Mouse (Mus musculus): ENCODE measurements at regions not wholly inside any gene's neighbourhood (a gene's known extent, or its start where the extent isn't known, plus 50 kb on each side); places are given as distances from the start of the nearest gene placed in this dataset.

- Histone ChIP-seq H3K4me1 (peaks cover 29% of the 10 kb centered on the region), H3K9ac (0 out of 2 replicates have a peak overlapping the region, but pooled peaks have one; percentile 19), H3K27ac (peak overlapping the region; percentile 73), H3K9me3 (replicated peaks) (no peaks in the 10 kb centered on the region), H3K27me3 (no peaks in the 10 kb centered on the region), H3K36me3 (no peaks in the 10 kb centered on the region), H3K4me3 (replicated peaks) (peak overlapping the region; percentile 45), H3K4me2 (peak overlapping the region; percentile 75)
- WGBS, result 6% methylated on average over 13 of the region's 13 CpGs
- ATAC-seq (replicated peaks; ENCODE audit: low FRiP score), result peak; percentile 69
Measured at GRCm38 (mm10) chr15:61158041-61158545, 235.3 kb upstream of the A1bg start.

GRCm38 (mm10) chr15:61157543-61157942, 234.7 kb upstream of the A1bg start:
- ATAC-seq (replicated peaks; ENCODE audit: low FRiP score), result peak; percentile 60; the same call in 1 of the 2 replicates
- Histone ChIP-seq H3K36me3 (no peaks in the 10 kb centered on the region), H3K9ac (no peak overlapping the region), H3K4me2 (peak overlapping the region; percentile 75), H3K4me3 (replicated peaks) (peak overlapping the region; percentile 45), H3K4me1 (peaks cover 29% of the 10 kb centered on the region), H3K27ac (no peak overlapping the region), H3K27me3 (no peaks in the 10 kb centered on the region), H3K9me3 (replicated peaks) (no peaks in the 10 kb centered on the region)
- WGBS, result 5% methylated on average over 13 of the region's 13 CpGs

- WGBS, result 33% methylated on average over 7 of the region's 7 CpGs
Measured at GRCm38 (mm10) chr15:61155530-61155929, 232.7 kb upstream of the A1bg start.

GRCm38 (mm10) chr15:61154166-61154565, 231.4 kb upstream of the A1bg start:
- Histone ChIP-seq H3K4me2 (no peak overlapping the region), H3K4me3 (replicated peaks) (no peak overlapping the region), H3K27ac (no peak overlapping the region), H3K9ac (no peak overlapping the region), H3K4me1 (peaks cover 19% of the 10 kb centered on the region), H3K9me3 (replicated peaks) (no peaks in the 10 kb centered on the region), H3K27me3 (no peaks in the 10 kb centered on the region), H3K36me3 (no peaks in the 10 kb centered on the region)
- no peak for ATAC-seq (replicated peaks; ENCODE audit: low FRiP score)
- WGBS, result 77% methylated on average over 12 of the region's 12 CpGs

More at GRCm38 (mm10) chr15:61155530-61155929, 232.7 kb upstream of the A1bg start:
- Histone ChIP-seq H3K36me3 (no peaks in the 10 kb centered on the region), H3K4me2 (no peak overlapping the region), H3K9ac (no peak overlapping the region), H3K9me3 (replicated peaks) (no peaks in the 10 kb centered on the region), H3K4me3 (replicated peaks) (no peak overlapping the region), H3K4me1 (peaks cover 24% of the 10 kb centered on the region), H3K27ac (no peak overlapping the region), H3K27me3 (no peaks in the 10 kb centered on the region)
- peak; percentile 71 for ATAC-seq (replicated peaks; ENCODE audit: low FRiP score)

- H3K4me1 ChIP-seq, result no peaks in the 10 kb centered on the region
- H3K9me3 ChIP-seq (replicated peaks), result no peaks in the 10 kb centered on the region
- no peaks in the 10 kb centered on the region for H3K36me3 ChIP-seq
- WGBS, result 79% methylated on average over 3 of the region's 3 CpGs
- no peak overlapping the region for H3K4me2 ChIP-seq
- H3K27ac ChIP-seq, result no peak overlapping the region
- no peak overlapping the region for H3K9ac ChIP-seq
- H3K27me3 ChIP-seq, result no peaks in the 10 kb centered on the region
- ATAC-seq (replicated peaks; ENCODE audit: low FRiP score), result no peak
- no peak overlapping the region for H3K4me3 ChIP-seq (replicated peaks)
Measured at GRCm38 (mm10) chr15:61142851-61143250, 220.0 kb upstream of the A1bg start.

GRCm38 (mm10) chr15:61139151-61139550, 216.3 kb upstream of the A1bg start:
- Histone ChIP-seq H3K9ac (no peak overlapping the region), H3K27me3 (no peaks in the 10 kb centered on the region), H3K27ac (no peak overlapping the region), H3K9me3 (replicated peaks) (no peaks in the 10 kb centered on the region), H3K4me1 (no peaks in the 10 kb centered on the region), H3K4me2 (no peak overlapping the region), H3K36me3 (no peaks in the 10 kb centered on the region), H3K4me3 (replicated peaks) (no peak overlapping the region)
- WGBS, result 85% methylated on average over 5 of the region's 5 CpGs
- ATAC-seq (replicated peaks; ENCODE audit: low FRiP score), result no peak

GRCm38 (mm10) chr15:61136781-61137180, 214.0 kb upstream of the A1bg start:
- H3K4me1 ChIP-seq, result no peaks in the 10 kb centered on the region
- H3K36me3 ChIP-seq, result no peaks in the 10 kb centered on the region
- no peak overlapping the region for H3K4me2 ChIP-seq
- no peaks in the 10 kb centered on the region for H3K27me3 ChIP-seq
- H3K9ac ChIP-seq, result no peak overlapping the region
- H3K27ac ChIP-seq, result no peak overlapping the region
- no peaks in the 10 kb centered on the region for H3K9me3 ChIP-seq (replicated peaks)
- H3K4me3 ChIP-seq (replicated peaks), result no peak overlapping the region
- no peak for ATAC-seq (replicated peaks; ENCODE audit: low FRiP score)
- 80% methylated on average over 2 of the region's 2 CpGs for WGBS

GRCm38 (mm10) chr15:61133316-61133715, 210.5 kb upstream of the A1bg start:
- WGBS, result 84% methylated on average over 1 of the region's 1 CpGs
- ATAC-seq (replicated peaks; ENCODE audit: low FRiP score), result no peak; the same call in 1 of the 2 replicates
- Histone ChIP-seq H3K36me3 (no peaks in the 10 kb centered on the region), H3K4me1 (no peaks in the 10 kb centered on the region), H3K9me3 (replicated peaks) (no peaks in the 10 kb centered on the region), H3K9ac (no peak overlapping the region), H3K4me2 (no peak overlapping the region), H3K4me3 (replicated peaks) (no peak overlapping the region), H3K27me3 (no peaks in the 10 kb centered on the region), H3K27ac (no peak overlapping the region)

GRCm38 (mm10) chr15:61127971-61128370, 205.2 kb upstream of the A1bg start:
- no peaks in the 10 kb centered on the region for H3K27me3 ChIP-seq
- no peak overlapping the region for H3K4me3 ChIP-seq (replicated peaks)
- H3K36me3 ChIP-seq, result no peaks in the 10 kb centered on the region
- H3K9me3 ChIP-seq (replicated peaks), result no peaks in the 10 kb centered on the region
- no peak overlapping the region for H3K27ac ChIP-seq
- ATAC-seq (replicated peaks; ENCODE audit: low FRiP score), result no peak
- no peak overlapping the region for H3K4me2 ChIP-seq
- 37% methylated on average over 2 of the region's 2 CpGs for WGBS
- H3K9ac ChIP-seq, result no peak overlapping the region
- no peaks in the 10 kb centered on the region for H3K4me1 ChIP-seq

GRCm38 (mm10) chr15:61127130-61127529, 204.3 kb upstream of the A1bg start:
- H3K9ac ChIP-seq, result no peak overlapping the region
- H3K4me1 ChIP-seq, result no peaks in the 10 kb centered on the region
- H3K36me3 ChIP-seq, result no peaks in the 10 kb centered on the region
- no peaks in the 10 kb centered on the region for H3K9me3 ChIP-seq (replicated peaks)
- no peaks in the 10 kb centered on the region for H3K27me3 ChIP-seq
- H3K27ac ChIP-seq, result no peak overlapping the region
- no peak overlapping the region for H3K4me3 ChIP-seq (replicated peaks)
- ATAC-seq (replicated peaks; ENCODE audit: low FRiP score), result no peak
- H3K4me2 ChIP-seq, result no peak overlapping the region

- Histone ChIP-seq H3K4me2 (no peak overlapping the region), H3K4me3 (replicated peaks) (no peak overlapping the region), H3K4me1 (no peaks in the 10 kb centered on the region), H3K9ac (no peak overlapping the region), H3K27ac (no peak overlapping the region), H3K27me3 (no peaks in the 10 kb centered on the region), H3K36me3 (no peaks in the 10 kb centered on the region), H3K9me3 (replicated peaks) (no peaks in the 10 kb centered on the region)
- ATAC-seq (replicated peaks; ENCODE audit: low FRiP score), result no peak
- WGBS, result 13% methylated on average over 1 of the region's 1 CpGs
Measured at GRCm38 (mm10) chr15:61116912-61117311, 194.1 kb upstream of the A1bg start.

- Histone ChIP-seq H3K36me3 (no peaks in the 10 kb centered on the region), H3K27ac (peak overlapping the region; percentile 58), H3K4me2 (no peak overlapping the region), H3K27me3 (no peaks in the 10 kb centered on the region), H3K4me1 (peaks cover 11% of the 10 kb centered on the region), H3K4me3 (replicated peaks) (no peak overlapping the region), H3K9me3 (replicated peaks) (no peaks in the 10 kb centered on the region), H3K9ac (no peak overlapping the region)
- ATAC-seq (replicated peaks; ENCODE audit: low FRiP score), result no peak
- WGBS, result 20% methylated on average over 4 of the region's 4 CpGs
Measured at GRCm38 (mm10) chr15:61109429-61110128, 186.8 kb upstream of the A1bg start.

- ATAC-seq (replicated peaks; ENCODE audit: low FRiP score), result peak; percentile 76
- Histone ChIP-seq H3K9ac (no peak overlapping the region), H3K9me3 (replicated peaks) (no peaks in the 10 kb centered on the region), H3K4me2 (no peak overlapping the region), H3K4me1 (peaks cover 11% of the 10 kb centered on the region), H3K36me3 (no peaks in the 10 kb centered on the region), H3K4me3 (replicated peaks) (no peak overlapping the region), H3K27me3 (no peaks in the 10 kb centered on the region), H3K27ac (peak overlapping the region; percentile 58)
- WGBS, result 45% methylated on average over 2 of the region's 2 CpGs
Measured at GRCm38 (mm10) chr15:61108957-61109356, 186.1 kb upstream of the A1bg start.

All from kidney, embryonic 15.5 days (tissue).